Mouse (Mus musculus): ENCODE data around the gene Acsm5. TPM values are rescaled to one million over a fixed set of nuclear protein-coding genes. Genes with fewer than 3 reads are reported as not detected.
"Not testable (repeated sequence)": the region's sequence is repeated elsewhere in the genome, so short reads cannot be mapped to it uniquely, and the experiment has no call there.

Acsm5 gene
- polyA plus RNA-seq, 2 experiments: not detected

- DNase-seq (ENCODE audit: low spot score) (no peak), ATAC-seq (ENCODE audit: low FRiP score, low read depth) (no peak)
- 54% methylated on average over 4 of the region's 4 CpGs for WGBS
- Histone ChIP-seq H3K9me3 (ENCODE audit: control insufficient read depth, low read length) (no peaks in the 10 kb centered on the region), H3K4me1 (ENCODE audit: control insufficient read depth, insufficient read depth, low read length) (no peaks in the 10 kb centered on the region), H3K27ac (replicated peaks; ENCODE audit: low read depth, low read length) (no peak overlapping the region), H3K4me2 (replicated peaks; ENCODE audit: low read depth, low read length, severe bottlenecking) (no peak overlapping the region), H3K27me3 (ENCODE audit: control insufficient read depth, insufficient read depth, low read length) (no peaks in the 10 kb centered on the region), H3K4me3 (replicated peaks; ENCODE audit: low read length) (no peak overlapping the region), H3K9ac (ENCODE audit: low read depth, low read length, severe bottlenecking) (no peak overlapping the region), H3K36me3 (ENCODE audit: control insufficient read depth, insufficient read depth, low read length) (no peaks in the 10 kb centered on the region)
- no peak for TF ChIP-seq POLR2A (IDR thresholded peaks at IDR 0.05; ENCODE audit: borderline replicate concordance, extremely low read depth, insufficient read depth, insufficient read length)
Measured at GRCm38 (mm10) chr7:119561441-119561840, 42.2 kb downstream of the Acsm5 start.

GRCm38 (mm10) chr7:119562476-119562875, 43.2 kb downstream of the Acsm5 start:
- not testable (repeated sequence) for H3K4me1 ChIP-seq (ENCODE audit: control insufficient read depth, insufficient read depth, low read length); H3K4me2 ChIP-seq (replicated peaks; ENCODE audit: low read depth, low read length, severe bottlenecking); H3K27ac ChIP-seq (replicated peaks; ENCODE audit: low read depth, low read length); H3K9me3 ChIP-seq (ENCODE audit: control insufficient read depth, low read length); DNase-seq (ENCODE audit: low spot score); H3K9ac ChIP-seq (ENCODE audit: low read depth, low read length, severe bottlenecking); ATAC-seq (ENCODE audit: low FRiP score, low read depth); H3K4me3 ChIP-seq (replicated peaks; ENCODE audit: low read length); H3K36me3 ChIP-seq (ENCODE audit: control insufficient read depth, insufficient read depth, low read length); H3K27me3 ChIP-seq (ENCODE audit: control insufficient read depth, insufficient read depth, low read length)
- WGBS: 88% methylated on average over 2 of the region's 2 CpGs

- Histone ChIP-seq H3K4me2 (replicated peaks; ENCODE audit: low read depth, low read length, severe bottlenecking) (no peak overlapping the region), H3K4me1 (ENCODE audit: control insufficient read depth, insufficient read depth, low read length) (no peaks in the 10 kb centered on the region), H3K9me3 (ENCODE audit: control insufficient read depth, low read length) (no peaks in the 10 kb centered on the region), H3K4me3 (replicated peaks; ENCODE audit: low read length) (no peak overlapping the region), H3K27ac (replicated peaks; ENCODE audit: low read depth, low read length) (no peak overlapping the region), H3K9ac (ENCODE audit: low read depth, low read length, severe bottlenecking) (no peak overlapping the region), H3K27me3 (ENCODE audit: control insufficient read depth, insufficient read depth, low read length) (no peaks in the 10 kb centered on the region), H3K36me3 (ENCODE audit: control insufficient read depth, insufficient read depth, low read length) (no peaks in the 10 kb centered on the region)
- ATAC-seq (ENCODE audit: low FRiP score, low read depth) (no peak), DNase-seq (ENCODE audit: low spot score) (no peak)
- WGBS: 58% methylated on average over 3 of the region's 3 CpGs
- no peak for TF ChIP-seq POLR2A (IDR thresholded peaks at IDR 0.05; ENCODE audit: borderline replicate concordance, extremely low read depth, insufficient read depth, insufficient read length)
Measured at GRCm38 (mm10) chr7:119594530-119595107, 75.4 kb downstream of the Acsm5 start.

Other genes with a start within 250 kb of the Acsm5 start
- not detected in 2 replicates for gene Gp2, start 60.2 kb upstream of the Acsm5 start, polyA plus RNA-seq (2012; rRNA removed)
- not detected in 2 replicates for gene Gp2, start 60.2 kb upstream of the Acsm5 start, polyA plus RNA-seq (2014; fragmentation: Nextera tagmentation; extraction: Ambion mirVana)
- not detected in 2 replicates for gene Umod, start 40.2 kb upstream of the Acsm5 start, polyA plus RNA-seq (2012; rRNA removed)
- gene Umod, start 40.2 kb upstream of the Acsm5 start, polyA plus RNA-seq (2014; fragmentation: Nextera tagmentation; extraction: Ambion mirVana): not detected in 2 replicates
- gene Pdilt, start 4.0 kb downstream of the Acsm5 start, polyA plus RNA-seq (2012; rRNA removed): not detected in 2 replicates
- gene Pdilt, start 4.0 kb downstream of the Acsm5 start, polyA plus RNA-seq (2014; fragmentation: Nextera tagmentation; extraction: Ambion mirVana): not detected in 2 replicates
- not detected in 2 replicates for gene Acsm2, start 34.9 kb downstream of the Acsm5 start, polyA plus RNA-seq (2012; rRNA removed)
- not detected in 2 replicates for gene Acsm2, start 34.9 kb downstream of the Acsm5 start, polyA plus RNA-seq (2014; fragmentation: Nextera tagmentation; extraction: Ambion mirVana)
- 0.03 TPM in 1 of 2 replicates, not detected in the other for gene Acsm1, start 87.6 kb downstream of the Acsm5 start, polyA plus RNA-seq (2012; rRNA removed)
- not detected in 2 replicates for gene Acsm1, start 87.6 kb downstream of the Acsm5 start, polyA plus RNA-seq (2014; fragmentation: Nextera tagmentation; extraction: Ambion mirVana)
- not detected in 2 replicates for gene Acsm4, start 170.6 kb downstream of the Acsm5 start, polyA plus RNA-seq (2012; rRNA removed)
- gene Acsm4, start 170.6 kb downstream of the Acsm5 start, polyA plus RNA-seq (2014; fragmentation: Nextera tagmentation; extraction: Ambion mirVana): not detected in 2 replicates
- 38.9 and 43.6 TPM in 2 replicates for gene Thumpd1, start 201.3 kb downstream of the Acsm5 start, polyA plus RNA-seq (2012; rRNA removed)
- gene Thumpd1, start 201.3 kb downstream of the Acsm5 start, polyA plus RNA-seq (2014; fragmentation: Nextera tagmentation; extraction: Ambion mirVana): 76.5 and 81.3 TPM in 2 replicates
- gene Acsm3, start 241.5 kb downstream of the Acsm5 start, polyA plus RNA-seq (2012; rRNA removed): 1.1 and 1.6 TPM in 2 replicates
- gene Acsm3, start 241.5 kb downstream of the Acsm5 start, polyA plus RNA-seq (2014; fragmentation: Nextera tagmentation; extraction: Ambion mirVana): 0.28 and 0.32 TPM in 2 replicates